Mouse (Mus musculus): ENCODE data around the gene Smyd1. TPM values are rescaled to one million over a fixed set of nuclear protein-coding genes. Genes with fewer than 3 reads are reported as not detected.

Gene Smyd1
- polyA plus RNA-seq, 1 experiment: 5.0 TPM

- no peak for TF ChIP-seq POLR2A (IDR thresholded peaks at IDR 0.05; ENCODE audit: borderline replicate concordance, insufficient read depth, low read length)
- TF ChIP-seq CTCF (IDR thresholded peaks at IDR 0.05; ENCODE audit: borderline replicate concordance, insufficient read depth, low read depth, low read length): no peak
- no peak overlapping the region for H3K27ac ChIP-seq (ENCODE audit: insufficient read depth, low read length)
- H3K4me1 ChIP-seq (ENCODE audit: control insufficient read depth, insufficient read depth, low read length): no peaks in the 10 kb centered on the region
- DNase-seq: no peak
- WGBS: 81% methylated on average over 2 of the region's 2 CpGs
- no peaks in the 10 kb centered on the region for H3K27me3 ChIP-seq (ENCODE audit: control insufficient read depth, insufficient read depth, low read length)
- H3K4me3 ChIP-seq (replicated peaks; ENCODE audit: insufficient read depth, low read depth, low read length): no peak overlapping the region
Measured at GRCm38 (mm10) chr6:71353722-71354121, 31.7 kb upstream of the Smyd1 start.

DNA sequence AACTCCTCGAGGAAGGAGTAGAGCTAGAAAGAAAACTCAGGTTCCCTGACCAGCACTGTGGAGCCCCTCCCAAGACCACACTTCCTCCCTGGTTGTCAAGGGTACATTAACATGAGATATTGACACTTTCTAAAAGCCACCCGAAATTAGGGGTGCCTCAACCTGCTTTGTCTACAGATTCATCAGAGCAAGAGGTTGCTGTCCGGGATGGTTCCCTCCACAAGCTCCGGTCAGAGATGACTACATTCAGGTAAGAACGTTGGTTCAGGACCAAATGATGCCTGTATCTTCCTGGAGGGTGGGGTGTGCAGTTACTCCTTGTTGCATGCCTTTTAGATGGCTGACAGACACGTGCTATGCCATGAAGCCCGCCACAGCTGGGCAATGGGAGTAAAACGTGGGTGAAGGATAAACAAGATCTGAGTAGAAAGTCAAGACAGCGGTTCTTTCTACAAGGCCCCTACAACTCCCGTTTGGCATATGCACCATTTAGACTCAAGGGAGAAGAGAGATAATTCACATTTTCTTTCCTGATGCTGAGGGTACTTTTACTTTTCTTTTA, 30.9 kb upstream of the Smyd1 start:
- DNase-seq: no peak
- no peak for TF ChIP-seq POLR2A (IDR thresholded peaks at IDR 0.05; ENCODE audit: borderline replicate concordance, insufficient read depth, low read length)
- no peak for TF ChIP-seq CTCF (IDR thresholded peaks at IDR 0.05; ENCODE audit: borderline replicate concordance, insufficient read depth, low read depth, low read length)
- Histone ChIP-seq H3K4me1 (ENCODE audit: control insufficient read depth, insufficient read depth, low read length) (no peaks in the 10 kb centered on the region), H3K4me3 (replicated peaks; ENCODE audit: insufficient read depth, low read depth, low read length) (no peak overlapping the region), H3K27ac (ENCODE audit: insufficient read depth, low read length) (no peak overlapping the region), H3K27me3 (ENCODE audit: control insufficient read depth, insufficient read depth, low read length) (no peaks in the 10 kb centered on the region)
- 85% methylated on average over 10 of the region's 10 CpGs for WGBS

- no peak overlapping the region for H3K4me3 ChIP-seq (replicated peaks; ENCODE audit: insufficient read depth, low read depth, low read length)
- H3K27ac ChIP-seq (ENCODE audit: insufficient read depth, low read length): no peak overlapping the region
- TF ChIP-seq CTCF (IDR thresholded peaks at IDR 0.05; ENCODE audit: borderline replicate concordance, insufficient read depth, low read depth, low read length): no peak
- no peak for TF ChIP-seq POLR2A (IDR thresholded peaks at IDR 0.05; ENCODE audit: borderline replicate concordance, insufficient read depth, low read length)
- DNase-seq: no peak
- no peaks in the 10 kb centered on the region for H3K4me1 ChIP-seq (ENCODE audit: control insufficient read depth, insufficient read depth, low read length)
- H3K27me3 ChIP-seq (ENCODE audit: control insufficient read depth, insufficient read depth, low read length): no peaks in the 10 kb centered on the region
- 76% methylated on average over 6 of the region's 6 CpGs for WGBS
Measured at GRCm38 (mm10) chr6:71352201-71352600, 30.2 kb upstream of the Smyd1 start.

DNA sequence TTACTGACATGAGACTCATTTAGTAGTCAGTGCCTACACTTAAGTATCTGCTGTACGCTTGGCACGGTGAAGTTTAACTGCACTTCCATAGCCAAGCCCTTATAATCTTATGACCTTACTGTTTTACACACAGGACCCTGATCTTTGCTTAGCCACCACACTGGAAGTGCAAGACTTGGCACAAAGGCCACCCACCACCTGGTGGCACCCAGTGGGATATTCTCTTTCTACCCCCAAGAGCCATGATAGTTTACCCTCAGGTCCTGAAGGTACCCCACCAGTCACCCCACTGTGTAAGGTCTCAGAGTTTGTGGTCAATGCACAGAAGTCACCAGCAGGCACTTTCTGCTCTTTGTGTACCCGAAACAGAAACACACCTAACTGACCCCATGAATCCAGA, 29.2 kb upstream of the Smyd1 start:
- WGBS: 95% methylated on average over 3 of the region's 3 CpGs
- no peak for DNase-seq
- Histone ChIP-seq H3K27ac (ENCODE audit: insufficient read depth, low read length) (no peak overlapping the region), H3K27me3 (ENCODE audit: control insufficient read depth, insufficient read depth, low read length) (no peaks in the 10 kb centered on the region), H3K4me1 (ENCODE audit: control insufficient read depth, insufficient read depth, low read length) (no peaks in the 10 kb centered on the region), H3K4me3 (replicated peaks; ENCODE audit: insufficient read depth, low read depth, low read length) (no peak overlapping the region)
- TF ChIP-seq POLR2A (IDR thresholded peaks at IDR 0.05; ENCODE audit: borderline replicate concordance, insufficient read depth, low read length) (no peak), CTCF (IDR thresholded peaks at IDR 0.05; ENCODE audit: borderline replicate concordance, insufficient read depth, low read depth, low read length) (no peak)

DNA sequence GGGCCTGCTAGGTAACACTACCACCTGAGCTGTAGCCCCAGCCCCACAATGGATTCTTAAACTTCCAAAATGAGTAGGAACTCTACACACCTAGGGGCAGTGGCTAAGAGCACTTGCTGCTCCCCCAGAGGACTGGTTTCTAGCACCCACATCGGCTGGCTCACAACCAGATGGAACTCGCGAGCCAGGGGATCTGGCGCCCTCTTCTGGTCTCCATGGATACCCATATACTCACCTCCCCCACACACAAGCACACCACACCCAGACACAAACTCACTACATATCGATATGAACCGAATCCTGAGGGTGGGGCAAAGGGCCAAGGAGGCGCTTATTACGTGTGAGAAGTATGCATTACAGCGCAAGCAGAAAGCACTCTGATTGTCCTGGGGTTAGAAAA, 26.0 kb upstream of the Smyd1 start:
- TF ChIP-seq POLR2A (IDR thresholded peaks at IDR 0.05; ENCODE audit: borderline replicate concordance, insufficient read depth, low read length) (no peak), CTCF (IDR thresholded peaks at IDR 0.05; ENCODE audit: borderline replicate concordance, insufficient read depth, low read depth, low read length) (no peak)
- WGBS: 95% methylated on average over 9 of the region's 9 CpGs

DNA sequence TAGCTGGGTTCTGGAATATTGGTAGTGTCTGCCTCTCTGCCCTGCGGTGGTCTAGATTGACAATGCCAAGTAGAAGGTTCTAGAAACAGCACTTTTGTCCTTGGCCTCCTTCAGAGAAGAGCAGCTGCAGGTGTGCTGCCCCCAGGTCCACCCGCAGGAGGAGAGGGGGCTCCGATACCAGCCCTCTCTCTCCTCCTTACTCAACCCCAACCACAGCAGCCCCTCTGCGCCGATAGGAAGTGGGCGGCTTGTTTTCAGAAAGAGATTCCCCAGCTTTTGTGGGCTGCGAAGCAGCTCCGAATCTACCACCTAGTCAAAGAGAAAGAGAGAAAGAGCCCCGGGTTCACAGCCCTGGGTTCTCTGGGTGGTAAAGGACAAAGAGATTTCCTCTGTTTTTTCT, 19.1 kb upstream of the Smyd1 start:
- Histone ChIP-seq H3K4me1 (ENCODE audit: control insufficient read depth, insufficient read depth, low read length) (no peaks in the 10 kb centered on the region), H3K27ac (ENCODE audit: insufficient read depth, low read length) (no peak overlapping the region), H3K27me3 (ENCODE audit: control insufficient read depth, insufficient read depth, low read length) (no peaks in the 10 kb centered on the region), H3K4me3 (replicated peaks; ENCODE audit: insufficient read depth, low read depth, low read length) (no peak overlapping the region)
- DNase-seq: no peak
- no peak for TF ChIP-seq POLR2A (IDR thresholded peaks at IDR 0.05; ENCODE audit: borderline replicate concordance, insufficient read depth, low read length)
- TF ChIP-seq CTCF (IDR thresholded peaks at IDR 0.05; ENCODE audit: borderline replicate concordance, insufficient read depth, low read depth, low read length): no peak
- WGBS: 83% methylated on average over 9 of the region's 9 CpGs

More for the DNA sequence above, 26.0 kb upstream of the Smyd1 start:
- DNase-seq: no peak
- H3K27me3 ChIP-seq (ENCODE audit: control insufficient read depth, insufficient read depth, low read length): no peaks in the 10 kb centered on the region
- H3K4me3 ChIP-seq (replicated peaks; ENCODE audit: insufficient read depth, low read depth, low read length): no peak overlapping the region
- H3K27ac ChIP-seq (ENCODE audit: insufficient read depth, low read length): no peak overlapping the region
- H3K4me1 ChIP-seq (ENCODE audit: control insufficient read depth, insufficient read depth, low read length): no peaks in the 10 kb centered on the region

- Histone ChIP-seq H3K4me1 (ENCODE audit: control insufficient read depth, insufficient read depth, low read length) (no peaks in the 10 kb centered on the region), H3K4me3 (replicated peaks; ENCODE audit: insufficient read depth, low read depth, low read length) (no peak overlapping the region), H3K27ac (ENCODE audit: insufficient read depth, low read length) (no peak overlapping the region), H3K27me3 (ENCODE audit: control insufficient read depth, insufficient read depth, low read length) (no peaks in the 10 kb centered on the region)
- WGBS: 54% methylated on average over 4 of the region's 4 CpGs
- no peak for DNase-seq
- TF ChIP-seq CTCF (IDR thresholded peaks at IDR 0.05; ENCODE audit: borderline replicate concordance, insufficient read depth, low read depth, low read length) (no peak), POLR2A (IDR thresholded peaks at IDR 0.05; ENCODE audit: borderline replicate concordance, insufficient read depth, low read length) (no peak)
Measured at GRCm38 (mm10) chr6:71339351-71339750, 17.3 kb upstream of the Smyd1 start.

- H3K4me3 ChIP-seq (replicated peaks; ENCODE audit: insufficient read depth, low read depth, low read length): no peak overlapping the region
- no peaks in the 10 kb centered on the region for H3K27me3 ChIP-seq (ENCODE audit: control insufficient read depth, insufficient read depth, low read length)
- 83% methylated on average over 3 of the region's 3 CpGs for WGBS
- no peak for DNase-seq
- H3K4me1 ChIP-seq (ENCODE audit: control insufficient read depth, insufficient read depth, low read length): no peaks in the 10 kb centered on the region
- no peak for TF ChIP-seq CTCF (IDR thresholded peaks at IDR 0.05; ENCODE audit: borderline replicate concordance, insufficient read depth, low read depth, low read length)
- no peak for TF ChIP-seq POLR2A (IDR thresholded peaks at IDR 0.05; ENCODE audit: borderline replicate concordance, insufficient read depth, low read length)
- no peak overlapping the region for H3K27ac ChIP-seq (ENCODE audit: insufficient read depth, low read length)
Measured at GRCm38 (mm10) chr6:71338941-71339340, 16.9 kb upstream of the Smyd1 start.

Measured in cerebellum, adult 2 months (tissue).